Mouse (Mus musculus): ENCODE data around the gene Mylk3.

GRCm38 (mm10) chr8:85363406-85363805 lies 22.7 kb downstream of the Mylk3 start:
- no peak for TF ChIP-seq CTCF (IDR thresholded peaks at IDR 0.05; ENCODE audit: borderline replicate concordance, extremely low read depth, insufficient read depth, insufficient read length)
- TF ChIP-seq POLR2A (IDR thresholded peaks at IDR 0.05; ENCODE audit: borderline replicate concordance, extremely low read depth, insufficient read depth, insufficient read length, poor library complexity, severe bottlenecking) = no peak

Measured in brain, embryonic 14.5 days (tissue).